Mouse (Mus musculus): ENCODE data around the gene Acoxl.

DNA sequence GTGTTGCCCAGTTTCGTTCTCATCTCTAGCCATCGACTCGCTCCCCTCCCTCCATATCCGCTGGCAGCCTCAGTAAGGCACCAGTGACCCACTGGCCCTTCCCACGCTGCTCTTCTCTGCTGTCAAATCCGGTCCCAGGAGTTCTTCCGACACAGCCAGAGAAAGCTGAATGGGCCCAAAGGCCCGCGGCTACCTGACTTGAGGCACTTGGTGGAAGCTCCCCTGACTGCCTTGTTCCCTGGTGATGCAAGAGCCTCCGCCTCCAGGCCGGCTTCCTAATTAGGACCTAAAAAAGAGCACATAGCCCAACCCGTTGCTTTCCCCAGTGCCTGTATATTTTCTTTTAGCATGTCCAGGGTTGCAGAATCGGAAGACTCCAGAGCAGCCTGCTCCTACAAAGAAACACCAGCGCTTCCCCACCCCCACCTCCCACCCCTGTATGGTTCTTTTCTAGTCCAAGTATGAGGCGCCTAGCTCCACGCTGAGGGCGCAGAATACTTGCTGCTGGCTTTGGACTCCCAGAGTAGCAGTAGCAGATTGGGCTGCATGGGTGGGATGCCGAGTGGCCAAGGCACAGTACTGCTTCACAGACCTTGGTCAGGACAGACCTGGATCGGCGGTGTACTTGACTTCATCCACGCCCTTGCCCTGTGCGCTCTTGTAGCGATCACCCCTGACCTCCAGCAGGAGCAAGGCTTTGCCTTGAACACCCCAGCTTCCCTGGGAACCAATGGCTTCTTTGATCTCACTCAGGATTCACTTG is 285.4 kb downstream of the Acoxl start:
- no peak for TF ChIP-seq POLR2A (IDR thresholded peaks at IDR 0.05; ENCODE audit: borderline replicate concordance, insufficient read depth, low read length)
- TF ChIP-seq CTCF (IDR thresholded peaks at IDR 0.05; ENCODE audit: borderline replicate concordance, insufficient read depth, low read depth, low read length), result no peak
